Mouse (Mus musculus) induced T-regulatory cell, adult 2 months (primary cell): ENCODE measurements around the gene Ubd.
"Not testable (repeated sequence)": the region's sequence is repeated elsewhere in the genome, so short reads cannot be mapped to it uniquely, and the experiment has no call there.

Experiments
- DNase-seq: peaks from one replicate; pipeline ENCODE4 v3.0.0-alpha.2; 2012; ENCODE audit warnings: low read depth

The Ubd gene

DNA sequence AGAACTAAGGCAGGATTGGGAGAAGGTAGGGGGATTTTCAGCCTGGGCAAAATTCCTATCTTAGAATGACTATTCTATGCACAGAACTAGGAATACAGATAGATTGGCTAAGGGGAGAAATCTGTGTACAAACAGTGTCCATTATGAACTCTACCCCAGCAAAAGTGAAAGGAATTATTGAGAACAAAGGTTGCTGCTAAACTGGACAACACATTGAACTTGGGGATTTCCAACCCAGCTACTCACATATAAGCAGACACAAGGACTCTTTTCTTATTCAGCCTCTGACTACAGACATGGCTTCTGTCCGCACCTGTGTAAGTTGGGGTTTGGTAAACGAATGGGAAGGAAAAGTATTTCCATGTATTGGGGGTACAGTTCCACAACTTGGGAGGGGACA, at the start of gene Ubd:
Ubd (plus strand) TSS at position 237 of the 400 bp plus-strand sequence.
- no peak for DNase-seq

GRCm38 (mm10) chr17:37161394-37161793, 32.3 kb upstream of the Ubd start, which contains the start of gene Olfr93:
Gene Olfr93, minus strand, starts transcription at chr17:37161494.
- no peak for DNase-seq

- peak; percentile 10 for DNase-seq
Observed at GRCm38 (mm10) chr17:37185474-37185873, 8.2 kb upstream of the Ubd start.

GRCm38 (mm10) chr17:37190711-37191110, 3.0 kb upstream of the Ubd start:
- DNase-seq, result peak; percentile 8

- DNase-seq, result no peak
Observed at GRCm38 (mm10) chr17:37193032-37193431, 660 bp upstream of the Ubd start.

DNA sequence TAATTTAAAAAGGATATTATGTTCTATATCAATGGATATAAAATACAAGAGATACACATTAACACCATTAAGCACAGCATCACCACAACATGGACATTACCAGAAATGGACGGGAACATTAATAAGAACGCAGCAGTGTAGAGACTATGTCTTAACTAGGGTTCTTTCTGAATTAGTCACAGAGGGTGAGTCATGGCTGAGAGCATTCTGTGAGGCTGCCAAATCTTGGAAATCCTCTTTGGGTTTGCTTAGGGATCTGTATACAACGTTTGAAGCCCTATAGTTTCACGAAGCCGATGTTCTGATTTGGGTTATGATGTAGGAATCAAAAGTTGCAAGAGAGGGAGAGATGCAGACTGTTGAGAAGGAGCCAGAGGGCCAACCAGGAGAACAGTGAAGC, 1.1 kb downstream of the Ubd start:
- DNase-seq, result no peak

DNA sequence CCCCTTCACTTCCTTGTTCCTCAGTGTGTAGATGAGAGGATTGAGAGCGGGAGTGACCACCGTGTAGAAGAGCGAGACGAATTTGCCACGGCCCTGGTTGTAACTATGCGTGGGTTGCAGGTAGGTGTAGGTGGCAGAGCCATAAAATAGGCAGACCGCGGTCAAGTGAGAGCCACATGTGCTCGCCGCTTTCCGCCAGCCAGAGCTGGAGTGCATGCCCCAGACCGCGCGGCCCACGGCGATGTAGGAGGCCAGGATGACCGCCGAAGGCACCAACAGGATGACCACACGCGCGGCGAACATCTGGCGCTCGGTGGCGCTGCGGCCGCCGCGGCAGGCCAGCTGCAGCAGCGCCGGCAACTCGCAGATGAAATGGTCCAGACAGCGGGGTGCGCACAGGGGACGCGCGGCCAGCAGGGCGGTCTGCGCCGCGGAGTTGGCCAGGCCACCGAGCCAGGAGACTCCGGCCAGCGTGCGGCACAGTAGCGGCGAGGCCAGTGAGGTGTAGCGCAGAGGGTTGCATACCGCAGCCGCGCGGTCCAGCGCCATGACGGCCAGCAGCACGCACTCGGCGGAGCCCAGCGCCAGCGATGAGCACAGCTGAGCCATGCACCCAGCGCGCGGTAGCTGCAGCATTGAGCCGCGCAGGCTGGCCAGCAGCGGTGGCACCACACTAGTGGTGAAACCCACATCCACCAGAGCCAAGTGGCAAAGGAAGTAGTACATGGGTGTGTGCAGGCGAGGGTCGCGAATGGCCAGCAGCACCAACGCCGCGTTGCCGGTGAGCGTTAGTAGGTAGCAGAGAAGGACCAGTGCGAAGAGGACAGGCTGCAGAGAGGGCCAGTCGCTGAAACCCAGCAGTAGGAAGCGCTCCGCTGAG, 3.4 kb downstream of the Ubd start:
- no peak for DNase-seq

DNA sequence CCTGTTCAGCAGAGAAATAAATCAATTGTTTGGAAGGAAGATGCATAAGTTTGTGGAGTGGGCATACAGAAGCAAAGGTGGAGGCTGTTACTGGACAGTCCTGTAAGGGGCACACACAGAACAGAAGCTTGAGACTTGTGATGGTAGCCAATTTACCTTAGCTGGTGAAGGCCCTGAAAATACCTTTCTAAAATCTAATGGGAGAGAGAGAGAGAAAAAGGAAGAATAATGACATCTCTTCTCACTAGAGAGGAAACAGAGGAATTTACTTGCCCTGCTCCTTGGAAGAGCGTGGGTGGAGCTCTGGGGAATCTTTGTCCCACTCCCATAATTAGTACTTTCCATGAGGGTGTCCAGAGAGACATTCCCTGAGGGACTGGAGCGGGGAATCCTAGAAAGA, 7.2 kb downstream of the Ubd start, which contains the start of gene Olfr94:
Olfr94 (minus strand) TSS at position 101 of the 400 bp plus-strand sequence.
- no peak for DNase-seq

DNA sequence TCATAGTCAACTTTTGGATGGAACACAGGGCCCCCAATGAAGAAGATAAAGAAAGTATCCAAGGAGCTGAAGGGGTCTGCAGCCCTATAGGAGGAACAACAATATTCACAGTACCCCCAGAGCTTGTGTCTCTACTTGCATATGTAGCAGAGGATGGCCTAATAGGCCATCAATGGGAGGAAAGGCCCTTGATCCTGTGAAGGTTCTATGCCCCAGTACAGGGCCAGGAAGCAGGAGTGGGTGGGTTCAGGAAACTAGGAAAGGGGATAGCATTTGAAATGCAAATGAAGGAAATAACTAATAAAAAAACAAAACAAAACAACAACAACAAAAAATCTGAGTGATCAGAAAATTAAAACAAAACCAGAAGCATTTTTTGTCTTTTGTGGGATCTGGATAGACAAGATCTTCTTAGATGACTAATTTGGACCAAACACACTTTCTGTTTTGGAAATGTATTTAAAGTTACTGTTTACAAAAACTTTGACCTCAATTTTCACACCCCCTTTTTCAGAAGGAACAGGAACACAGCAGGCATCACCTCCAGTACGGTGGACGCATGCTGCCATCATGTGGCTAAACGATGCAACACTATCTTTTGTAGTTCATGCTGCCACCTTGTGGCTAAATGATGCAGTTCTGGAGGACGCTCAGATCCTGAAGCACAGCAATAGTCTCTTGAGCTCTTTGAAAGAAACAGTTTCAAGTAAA, 9.7 kb downstream of the Ubd start:
- peak; percentile 86 for DNase-seq

- no peak for DNase-seq
Observed at GRCm38 (mm10) chr17:37203917-37204236, 10.2 kb downstream of the Ubd start.

- DNase-seq, result no peak
Observed at GRCm38 (mm10) chr17:37210884-37211768, 17.4 kb downstream of the Ubd start.

- DNase-seq, result no peak
Observed at GRCm38 (mm10) chr17:37213018-37213417, 19.3 kb downstream of the Ubd start, which contains the start of gene Olfr95. Gene Olfr95, minus strand, starts transcription at chr17:37213118.

DNA sequence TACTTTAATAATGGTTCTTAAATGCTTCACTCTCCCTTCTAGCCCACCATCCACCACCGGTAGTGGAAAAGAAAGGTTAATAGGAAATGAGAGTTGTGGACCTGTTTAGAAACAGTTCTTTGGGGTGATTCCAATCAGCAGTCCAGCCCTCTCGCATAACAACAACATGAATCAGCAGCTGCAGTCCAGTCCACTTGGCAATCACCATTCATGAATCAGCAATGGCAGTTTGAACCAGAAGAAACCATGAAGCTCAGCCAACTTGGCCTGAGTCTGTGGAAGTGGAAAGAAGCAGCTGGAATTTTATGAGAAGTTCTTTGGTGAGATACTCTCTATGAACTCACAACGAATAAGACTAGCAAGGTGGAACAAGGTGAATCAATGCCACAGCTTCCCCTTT, 24.8 kb downstream of the Ubd start:
- no peak for DNase-seq

- no peak for DNase-seq
Observed at GRCm38 (mm10) chr17:37219846-37220245, 26.2 kb downstream of the Ubd start, which contains the start of gene Olfr96. Gene Olfr96, plus strand, starts transcription at chr17:37220146.

DNA sequence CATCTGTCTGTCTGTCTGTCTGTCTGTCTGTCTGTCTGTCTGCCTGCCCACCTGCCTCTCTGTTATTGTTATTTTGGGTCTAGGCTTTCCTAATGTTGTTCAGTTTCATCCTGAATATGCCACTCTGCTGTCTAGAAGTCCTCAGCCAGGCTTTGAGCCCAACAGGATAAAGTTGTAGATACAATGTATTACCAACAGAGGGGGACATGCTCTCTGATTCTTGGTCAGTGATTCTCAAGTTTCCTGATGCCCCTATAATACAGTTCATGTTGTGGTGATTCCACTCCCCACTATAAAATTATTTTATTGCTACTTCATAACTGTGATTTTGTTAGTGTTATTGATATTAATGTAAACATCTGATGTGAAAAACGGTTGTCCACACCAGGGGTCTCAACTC, 28.2 kb downstream of the Ubd start:
- DNase-seq, result no peak

GRCm38 (mm10) chr17:37237230-37237629, 43.5 kb downstream of the Ubd start, which contains the start of gene Olfr97:
Gene Olfr97, minus strand, starts transcription at chr17:37237330.
- not testable (repeated sequence) for DNase-seq

DNA sequence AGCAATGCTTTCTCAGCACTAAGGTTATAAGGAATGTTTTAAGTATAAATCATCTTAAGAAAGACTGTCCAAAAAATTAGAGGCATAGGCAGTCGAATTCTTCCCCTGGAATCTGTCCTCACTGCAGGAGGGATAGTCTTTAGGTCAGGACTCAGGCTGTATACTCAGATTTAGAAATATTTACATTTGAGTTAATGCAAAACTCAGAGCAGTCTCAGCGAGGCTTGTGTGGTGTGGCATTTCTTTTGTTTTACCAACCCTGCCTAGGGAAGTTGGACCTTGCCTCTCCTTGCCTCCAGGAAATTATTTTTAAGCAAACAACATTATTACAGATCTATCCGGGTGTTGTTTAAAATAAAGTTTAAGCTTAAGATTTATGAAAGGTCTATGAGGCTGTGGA, 48.5 kb downstream of the Ubd start:
- no peak for DNase-seq
